Mouse (Mus musculus) liver, embryonic 12.5 days (tissue): ENCODE data around the gene Add2. TPM values are rescaled to one million over a fixed set of nuclear protein-coding genes. Genes with fewer than 3 reads are reported as not detected.
A peak's percentile ranks its signal among the peaks of the same experiment; 100 is the strongest.

ENCODE experiments used
- ATAC-seq: fragments of 200-750 bp; cut with Nextera tagmentation; 2 replicates; pipeline ENCODE4 v1.8.0; 2017; ENCODE audit warnings: moderate number of reproducible peaks, mild to moderate bottlenecking, moderate library complexity
- H3K27ac ChIP-seq: fragments of 300-500 bp; sonication (generic); 2 replicates; pipeline ENCODE4 v1.5.1; 2016; ENCODE audit warnings: mild to moderate bottlenecking
- H3K27me3 ChIP-seq: fragments of 300-500 bp; sonication (generic); replicated peaks from 2 replicates; pipeline ENCODE4 v1.6.1; 2016; ENCODE audit warnings: mild to moderate bottlenecking, moderate library complexity
- H3K36me3 ChIP-seq: fragments of 300-500 bp; sonication (generic); 2 replicates; pipeline ENCODE4 v1.6.1; 2016; ENCODE audit warnings: mild to moderate bottlenecking, moderate library complexity
- H3K4me1 ChIP-seq: fragments of 300-500 bp; sonication (generic); 2 replicates; pipeline ENCODE4 v1.6.1; 2016
- H3K4me2 ChIP-seq: fragments of 300-500 bp; sonication (generic); 2 replicates; pipeline ENCODE4 v1.6.1; 2016; ENCODE audit warnings: mild to moderate bottlenecking, moderate library complexity
- H3K4me3 ChIP-seq: fragments of 300-500 bp; sonication (generic); 2 replicates; pipeline ENCODE4 v1.5.1; 2016; ENCODE audit warnings: mild to moderate bottlenecking, moderate library complexity
- H3K9ac ChIP-seq: fragments of 300-500 bp; sonication (generic); 2 replicates; pipeline ENCODE4 v1.6.1; 2016; ENCODE audit warnings: mild to moderate bottlenecking, moderate library complexity
- H3K9me3 ChIP-seq: fragments of 300-500 bp; sonication (generic); replicated peaks from 2 replicates; pipeline ENCODE4 v1.6.1; 2016; ENCODE audit warnings: mild to moderate bottlenecking, moderate library complexity
- WGBS: fragments of 180-500 bp; shearing (Covaris S2); methylation state at CpG from one replicate; pipeline ENCODE4 v1.1.7; 2016; ENCODE audit not compliant: insufficient replicate concordance; 5-methylcytosine and 5-hydroxymethylcytosine counted together
- polyA plus RNA-seq: library from polyadenylated mRNA; unstranded; fragments of >200 nt; fragmentation: Nextera tagmentation; extraction: Ambion mirVana; gene quantifications from 2 replicates; pipeline ENCODE4 v1.2.1, GENCODE M21; 2016

The Add2 gene
- polyA plus RNA-seq, 1 experiment from 2014 or later = 96.9 TPM

DNA sequence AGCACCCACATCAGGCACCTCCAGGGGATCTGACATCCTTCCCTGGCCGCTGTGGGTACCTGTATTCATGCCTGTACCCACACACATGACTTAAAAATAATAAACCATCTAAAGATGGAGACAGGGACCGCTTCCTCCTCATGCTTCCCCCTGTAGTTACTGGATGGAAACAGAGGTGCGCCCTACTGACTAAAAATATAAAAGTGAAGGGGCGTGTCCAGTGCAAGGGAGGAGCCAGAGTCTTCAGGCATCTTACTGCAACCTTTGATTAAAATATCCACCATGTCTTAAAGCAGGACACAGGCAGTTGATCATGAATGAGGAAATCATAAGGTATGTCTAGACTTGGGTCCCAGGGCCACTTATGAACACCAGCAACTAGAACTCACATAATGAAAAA is 97.3 kb downstream of the Add2 start:
- Histone ChIP-seq H3K27ac (no peak overlapping the region), H3K36me3 (peaks cover 5% of the 10 kb centered on the region; the same call in 1 of the 2 replicates), H3K27me3 (peaks cover 4% of the 10 kb centered on the region; the same call in 1 of the 2 replicates), H3K9me3 (no peaks in the 10 kb centered on the region), H3K4me1 (peaks cover 40% of the 10 kb centered on the region), H3K4me3 (no peak overlapping the region), H3K9ac (no peak overlapping the region), H3K4me2 (no peak overlapping the region)
- 69% methylated on average over 4 of the region's 4 CpGs for WGBS
- no peak for ATAC-seq

DNA sequence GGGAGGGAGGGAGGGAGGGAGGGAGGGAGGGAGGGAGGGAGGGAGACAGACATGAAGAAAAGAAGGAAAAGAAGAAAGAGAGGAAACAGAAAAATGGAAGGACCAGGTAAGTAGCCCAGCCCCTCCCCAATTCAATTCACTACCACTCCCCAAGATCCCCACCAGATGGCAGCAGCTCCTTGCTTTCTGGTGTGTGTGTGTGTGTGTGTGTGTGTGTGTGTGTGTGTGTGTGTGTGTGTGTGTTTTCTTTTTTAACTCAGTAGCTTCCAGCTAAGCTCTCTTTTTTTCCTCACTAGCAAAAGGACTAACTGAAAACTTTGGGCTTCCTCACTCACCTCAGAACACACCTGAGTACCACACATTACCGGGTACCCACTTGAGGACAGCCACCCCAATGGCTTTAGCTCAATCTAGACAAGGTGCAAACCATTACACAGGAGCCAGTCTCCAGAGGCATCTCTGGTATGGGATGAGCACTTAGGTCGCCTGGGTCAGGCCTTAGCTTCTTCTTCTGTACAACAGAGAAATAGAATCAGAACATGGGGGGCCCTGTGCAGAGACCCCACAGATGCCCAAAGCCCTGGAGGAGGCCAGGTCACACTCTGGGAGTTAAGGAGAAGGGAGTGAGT is 98.6 kb downstream of the Add2 start:
- H3K4me1 ChIP-seq = peaks cover 53% of the 10 kb centered on the region
- H3K27me3 ChIP-seq = peaks cover 4% of the 10 kb centered on the region; the same call in 1 of the 2 replicates
- no peak overlapping the region for H3K4me2 ChIP-seq
- no peak overlapping the region for H3K4me3 ChIP-seq
- no peaks in the 10 kb centered on the region for H3K36me3 ChIP-seq
- WGBS = 39% methylated on average over 2 of the region's 2 CpGs
- no peaks in the 10 kb centered on the region for H3K9me3 ChIP-seq
- no peak for ATAC-seq
- H3K27ac ChIP-seq = peak overlapping the region; percentile 38; the same call in 1 of the 2 replicates
- H3K9ac ChIP-seq = no peak overlapping the region

DNA sequence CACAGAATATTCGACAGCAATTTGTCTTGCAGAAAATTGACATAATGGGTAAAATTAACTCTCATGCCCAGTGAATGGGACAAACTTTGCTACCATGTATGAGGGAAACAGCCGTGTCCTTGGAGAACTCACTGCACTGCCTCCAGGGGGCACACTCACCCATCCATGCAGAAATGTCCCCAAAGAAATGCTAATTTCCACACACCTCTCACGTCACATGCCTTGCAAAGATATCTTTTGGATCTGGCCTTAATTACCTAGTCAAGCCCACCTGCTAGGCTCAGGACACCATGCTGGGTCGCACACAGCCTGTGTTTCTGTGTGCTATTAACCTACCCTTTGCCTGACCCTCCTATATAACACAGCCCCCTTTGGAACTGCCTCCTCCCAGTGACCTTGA is 100.0 kb downstream of the Add2 start:
- H3K27ac ChIP-seq = peak overlapping the region; percentile 86
- peaks cover 63% of the 10 kb centered on the region for H3K4me1 ChIP-seq

DNA sequence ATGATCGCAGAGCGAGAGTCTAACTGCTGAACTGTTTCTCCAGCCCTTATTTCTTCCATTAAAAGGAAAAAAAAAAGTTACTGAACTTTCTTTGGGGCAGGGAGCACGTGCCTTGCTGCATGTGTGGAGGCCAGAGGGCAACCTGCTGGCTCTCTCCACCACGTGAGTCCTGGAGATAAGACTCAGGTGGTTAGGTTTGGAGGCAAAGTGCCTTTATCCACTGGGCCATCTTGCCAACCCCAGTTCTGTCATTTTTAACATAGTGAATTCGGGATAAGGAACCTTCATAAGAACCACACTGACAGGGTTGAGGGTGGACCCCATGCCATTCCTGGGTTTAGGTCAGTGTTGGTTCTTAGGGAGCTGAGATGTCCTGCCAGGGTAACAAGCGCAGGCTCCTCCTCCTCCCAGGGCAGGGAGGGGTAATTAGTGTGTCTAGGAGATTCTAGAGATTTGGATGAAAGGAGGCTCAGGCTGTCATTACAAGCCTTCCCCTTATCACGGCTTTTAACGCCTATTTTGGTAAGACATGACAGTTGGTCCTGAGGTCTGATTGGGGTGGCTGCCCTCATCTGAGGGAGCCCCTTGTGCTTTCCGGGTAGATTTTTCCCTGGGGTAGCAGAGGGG is 101.5 kb downstream of the Add2 start:
- Histone ChIP-seq H3K36me3 (no peaks in the 10 kb centered on the region), H3K27ac (peak overlapping the region; percentile 86), H3K4me1 (peaks cover 68% of the 10 kb centered on the region), H3K9me3 (no peaks in the 10 kb centered on the region), H3K4me2 (peak overlapping the region; percentile 54), H3K9ac (peak overlapping the region; percentile 51; the same call in 1 of the 2 replicates), H3K27me3 (no peaks in the 10 kb centered on the region), H3K4me3 (no peak overlapping the region)
- peak; percentile 90 for ATAC-seq
- WGBS = 25% methylated on average over 9 of the region's 9 CpGs

More for the DNA sequence above, 100.0 kb downstream of the Add2 start:
- Histone ChIP-seq H3K4me3 (no peak overlapping the region), H3K36me3 (no peaks in the 10 kb centered on the region), H3K9me3 (no peaks in the 10 kb centered on the region), H3K4me2 (no peak overlapping the region), H3K9ac (no peak overlapping the region), H3K27me3 (peaks cover under 1% of the 10 kb centered on the region; the same call in 1 of the 2 replicates)
- no peak for ATAC-seq
- 41% methylated on average over 4 of the region's 4 CpGs for WGBS

DNA sequence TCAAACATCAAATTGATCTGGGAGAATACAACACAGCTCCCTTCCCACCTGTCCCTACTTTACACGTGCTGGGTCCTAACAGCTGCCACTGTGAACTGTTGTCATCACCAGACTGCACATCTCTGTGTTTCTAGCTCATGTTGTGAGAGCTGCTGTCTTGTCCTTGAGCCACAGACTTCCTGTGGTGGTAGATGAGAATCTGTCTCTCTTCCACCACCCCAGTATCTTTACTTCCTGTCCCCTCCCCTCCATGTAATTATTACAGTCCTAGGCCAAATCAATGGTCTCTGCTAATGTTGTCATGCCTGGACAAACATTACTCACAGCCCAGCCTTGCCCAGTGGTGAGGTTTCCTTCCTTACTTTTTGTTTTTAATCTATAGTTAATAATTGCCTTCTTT is 105.4 kb downstream of the Add2 start:
- Histone ChIP-seq H3K4me2 (no peak overlapping the region), H3K4me3 (no peak overlapping the region), H3K9ac (no peak overlapping the region), H3K9me3 (no peaks in the 10 kb centered on the region), H3K27me3 (no peaks in the 10 kb centered on the region), H3K36me3 (no peaks in the 10 kb centered on the region), H3K4me1 (peaks cover 47% of the 10 kb centered on the region), H3K27ac (no peak overlapping the region)
- ATAC-seq = no peak
- WGBS = 14% methylated on average over 1 of the region's 1 CpGs

DNA sequence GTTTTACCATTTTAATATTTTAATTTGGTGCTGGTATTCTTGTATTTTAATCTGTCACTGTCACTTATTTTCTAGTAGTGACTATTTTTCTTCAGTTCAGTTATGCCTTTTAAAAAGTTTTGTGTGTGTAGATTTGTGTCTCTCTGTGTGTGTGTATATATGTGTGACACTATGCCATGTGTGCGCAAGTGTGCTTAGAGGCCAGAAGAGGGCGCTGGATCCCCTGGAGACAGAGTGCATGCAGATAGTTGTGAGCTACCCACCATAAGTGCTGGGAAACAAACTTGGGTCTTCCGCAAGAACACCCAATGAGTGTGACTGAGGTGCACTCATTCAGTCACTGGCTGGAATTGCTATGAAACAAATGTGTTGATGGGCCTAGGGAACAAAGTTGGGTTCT is 107.7 kb downstream of the Add2 start:
- peaks cover 24% of the 10 kb centered on the region for H3K4me1 ChIP-seq
- WGBS = 77% methylated on average over 3 of the region's 3 CpGs
- H3K9ac ChIP-seq = no peak overlapping the region
- no peaks in the 10 kb centered on the region for H3K27me3 ChIP-seq
- no peak for ATAC-seq
- H3K4me3 ChIP-seq = no peak overlapping the region
- no peak overlapping the region for H3K4me2 ChIP-seq
- no peaks in the 10 kb centered on the region for H3K36me3 ChIP-seq
- no peaks in the 10 kb centered on the region for H3K9me3 ChIP-seq
- no peak overlapping the region for H3K27ac ChIP-seq

DNA sequence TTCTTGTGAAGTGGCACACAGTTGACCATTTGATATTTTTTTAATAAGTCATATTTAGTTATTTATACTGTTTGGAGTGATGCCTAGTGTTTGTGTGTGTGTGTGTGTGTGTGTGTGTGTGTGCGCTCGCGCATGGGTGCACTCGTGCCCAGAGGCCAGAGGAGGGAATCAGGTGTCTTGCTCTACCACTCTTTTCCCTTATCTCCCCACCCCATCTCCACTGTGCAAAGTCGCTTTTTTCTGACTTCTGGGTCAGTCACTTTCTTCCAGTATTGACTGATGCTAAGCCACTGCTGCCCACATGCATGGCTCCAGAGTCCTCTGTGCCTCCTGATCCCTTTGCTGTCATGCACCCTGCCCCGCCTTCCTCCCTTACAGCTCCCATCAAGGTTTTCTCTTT is 112.8 kb downstream of the Add2 start:
- Histone ChIP-seq H3K9ac (no peak overlapping the region), H3K4me2 (no peak overlapping the region), H3K4me1 (no peaks in the 10 kb centered on the region), H3K36me3 (no peaks in the 10 kb centered on the region), H3K27ac (no peak overlapping the region), H3K4me3 (no peak overlapping the region), H3K27me3 (no peaks in the 10 kb centered on the region), H3K9me3 (no peaks in the 10 kb centered on the region)
- ATAC-seq = no peak; the same call in 1 of the 2 replicates
- WGBS = 80% methylated on average over 6 of the region's 6 CpGs

DNA sequence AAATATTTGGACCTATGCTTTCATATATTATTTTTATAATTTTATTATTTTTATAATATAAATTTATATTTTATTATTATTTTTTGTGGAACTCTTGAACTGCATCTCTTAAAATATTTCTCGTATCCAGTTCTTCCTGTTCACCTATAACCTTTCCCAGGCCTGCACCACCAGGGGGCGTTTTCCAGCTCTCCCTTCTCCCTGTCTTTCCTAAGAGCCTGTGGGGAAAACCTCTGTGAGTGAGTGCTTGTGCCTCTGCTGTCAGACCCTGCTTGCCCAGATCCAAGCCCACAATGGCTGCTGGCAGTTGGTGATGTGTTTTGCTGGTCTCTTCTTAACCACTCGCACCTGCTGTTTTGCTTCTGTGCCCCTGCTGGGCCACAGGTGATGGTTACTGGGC is 113.3 kb downstream of the Add2 start:
- Histone ChIP-seq H3K36me3 (no peaks in the 10 kb centered on the region), H3K27ac (no peak overlapping the region), H3K9me3 (no peaks in the 10 kb centered on the region), H3K4me3 (no peak overlapping the region), H3K4me1 (no peaks in the 10 kb centered on the region), H3K4me2 (no peak overlapping the region), H3K27me3 (no peaks in the 10 kb centered on the region), H3K9ac (no peak overlapping the region)
- ATAC-seq = no peak
- WGBS = 20% methylated on average over 3 of the region's 3 CpGs

DNA sequence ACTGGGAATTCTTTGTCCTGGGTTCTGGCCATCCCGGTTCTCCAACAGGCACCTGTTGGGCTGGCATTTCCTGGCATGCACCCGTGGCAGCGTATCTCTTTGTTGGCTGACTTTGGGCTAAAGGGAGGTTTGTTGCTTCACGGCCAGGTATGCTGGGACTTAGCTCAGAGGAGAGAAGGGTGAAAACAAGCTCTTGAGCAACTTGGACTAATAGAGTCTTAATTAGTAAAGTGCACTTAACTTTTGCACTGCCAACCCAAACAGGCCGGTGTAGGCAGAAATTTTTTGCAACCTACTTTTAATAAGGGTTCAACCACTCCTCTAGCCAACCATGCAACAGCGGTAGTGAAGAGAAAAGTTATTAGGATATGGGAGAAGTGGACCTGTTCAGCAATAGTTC is 116.5 kb downstream of the Add2 start:
- Histone ChIP-seq H3K9me3 (no peaks in the 10 kb centered on the region), H3K27me3 (no peaks in the 10 kb centered on the region), H3K4me2 (no peak overlapping the region), H3K27ac (no peak overlapping the region), H3K36me3 (no peaks in the 10 kb centered on the region), H3K4me3 (no peak overlapping the region), H3K4me1 (peaks cover 7% of the 10 kb centered on the region), H3K9ac (no peak overlapping the region)
- ATAC-seq = no peak
- WGBS = 76% methylated on average over 6 of the region's 6 CpGs

DNA sequence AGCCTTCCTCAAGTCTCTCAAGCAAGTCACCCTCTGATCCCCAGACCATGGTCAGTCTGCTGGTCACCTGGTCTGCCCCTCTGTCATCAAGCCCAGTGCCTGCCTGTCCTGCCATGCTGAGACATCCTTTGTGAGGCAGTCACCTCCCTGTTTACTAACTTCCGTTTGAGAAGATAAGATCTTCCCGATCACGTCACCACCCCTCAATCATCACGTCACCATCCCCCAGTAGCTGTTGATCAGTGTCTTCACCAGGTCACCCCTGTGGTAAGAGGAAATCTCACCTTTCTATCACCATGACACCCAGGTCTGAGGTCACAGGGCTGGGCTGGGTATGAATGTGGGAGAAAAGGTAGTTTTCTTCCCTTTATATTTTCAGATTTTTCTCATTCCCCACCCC is 120.0 kb downstream of the Add2 start:
- Histone ChIP-seq H3K9ac (no peak overlapping the region), H3K4me1 (peaks cover 7% of the 10 kb centered on the region), H3K27ac (no peak overlapping the region), H3K36me3 (no peaks in the 10 kb centered on the region), H3K4me2 (no peak overlapping the region), H3K4me3 (no peak overlapping the region), H3K9me3 (no peaks in the 10 kb centered on the region), H3K27me3 (no peaks in the 10 kb centered on the region; the same call in 1 of the 2 replicates)
- 11% methylated on average over 4 of the region's 4 CpGs for WGBS
- no peak for ATAC-seq

DNA sequence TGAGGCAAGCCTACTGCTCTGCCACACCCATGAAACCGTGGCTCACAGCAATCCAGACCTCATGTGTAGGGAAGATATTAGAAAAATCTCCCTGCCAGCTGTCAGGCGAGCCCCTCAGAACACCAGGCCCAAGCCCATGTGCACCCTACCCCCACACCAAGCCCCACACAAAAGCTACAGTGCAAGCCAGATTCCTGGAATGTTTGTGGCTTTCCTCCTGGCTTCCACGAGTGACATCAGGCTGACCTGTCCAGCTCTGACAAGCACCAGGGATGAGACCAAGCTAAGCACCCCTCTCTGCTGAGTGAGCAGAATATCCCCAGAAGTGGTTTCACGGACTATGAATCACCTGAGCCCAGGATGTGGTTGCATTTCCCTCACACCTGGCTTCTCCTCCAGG is 120.5 kb downstream of the Add2 start:
- no peak overlapping the region for H3K27ac ChIP-seq
- H3K9me3 ChIP-seq = no peaks in the 10 kb centered on the region
- H3K4me2 ChIP-seq = no peak overlapping the region
- no peak overlapping the region for H3K4me3 ChIP-seq
- no peak overlapping the region for H3K9ac ChIP-seq
- no peaks in the 10 kb centered on the region for H3K36me3 ChIP-seq
- peaks cover 7% of the 10 kb centered on the region for H3K4me1 ChIP-seq
- no peaks in the 10 kb centered on the region; the same call in 1 of the 2 replicates for H3K27me3 ChIP-seq
- no peak for ATAC-seq
- 19% methylated on average over 4 of the region's 4 CpGs for WGBS

DNA sequence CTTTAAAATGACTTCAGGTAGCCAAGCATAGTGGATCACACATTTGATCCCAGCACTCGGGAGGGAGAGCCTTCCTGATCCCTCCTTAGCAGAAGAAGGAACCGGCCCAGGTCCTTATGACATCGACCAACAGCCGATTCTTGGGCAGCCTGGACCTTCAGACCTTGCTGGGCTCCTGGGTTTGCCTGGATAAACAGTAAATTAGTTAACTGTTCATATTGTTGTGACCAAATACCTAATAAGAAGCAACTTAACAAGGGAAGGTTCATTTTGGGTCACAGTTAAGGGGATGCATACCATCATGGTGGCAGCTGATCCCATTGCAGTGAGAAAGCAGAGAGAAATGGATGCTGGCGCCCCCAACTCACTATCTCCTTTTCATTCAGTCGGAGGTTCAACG is 124.2 kb downstream of the Add2 start:
- Histone ChIP-seq H3K4me2 (no peak overlapping the region), H3K4me1 (peaks cover 7% of the 10 kb centered on the region), H3K27me3 (peaks cover 5% of the 10 kb centered on the region; the same call in 1 of the 2 replicates), H3K9ac (no peak overlapping the region), H3K9me3 (no peaks in the 10 kb centered on the region), H3K27ac (no peak overlapping the region), H3K36me3 (no peaks in the 10 kb centered on the region), H3K4me3 (no peak overlapping the region)
- WGBS = 77% methylated on average over 7 of the region's 7 CpGs
- ATAC-seq = no peak
